ENCODE assay signal across 8 mouse cellular contexts in the genomic region with DNA sequence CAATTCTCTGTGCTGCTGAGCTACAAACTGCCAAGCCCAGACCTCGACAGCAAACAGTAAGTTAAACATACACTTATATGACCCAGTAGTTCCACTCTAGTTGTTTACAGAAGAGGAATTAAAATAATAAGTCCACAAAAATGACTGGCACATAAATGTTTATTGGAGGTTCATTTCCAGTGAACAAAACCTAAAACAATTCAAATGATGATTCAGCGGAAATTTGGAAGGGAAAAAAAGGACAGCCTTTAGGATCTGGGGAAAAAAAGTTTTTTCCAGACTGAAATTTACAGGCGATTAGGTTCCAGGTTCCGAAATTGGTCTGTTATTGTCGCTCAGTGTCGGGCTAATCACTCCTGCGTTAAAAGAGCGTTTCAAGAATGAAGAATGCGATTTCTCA. TPM values are rescaled to one million over a fixed set of nuclear protein-coding genes. Genes with fewer than 3 reads are reported as not detected.
DNase-seq lines count a peak whose midpoint lies in the region; ATAC-seq and TF ChIP-seq lines count a peak whose summit lies in the region.

No protein-coding gene starts in this region.

- TF ChIP-seq CTCF in liver, adult 2 months (IDR thresholded peaks at IDR 0.05; ENCODE audit: low read depth, low read length): no peak

- no peak for TF ChIP-seq POLR2A in liver, adult 2 months (IDR thresholded peaks at IDR 0.05; ENCODE audit: extremely low read depth, insufficient read depth, low read length)

- 0 out of 2 replicates have a peak overlapping the region, but pooled peaks have one; percentile 17 for H3K27ac ChIP-seq in liver, adult 2 months (replicated peaks; ENCODE audit: insufficient read depth, low read depth, low read length)
- no peak overlapping the region for H3K27ac ChIP-seq in embryonic facial prominence, embryonic 13.5 days
- peak overlapping the region; percentile 87; the same call in 1 of the 2 replicates for H3K27ac ChIP-seq in intestine, embryonic 16.5 days (ENCODE audit: low read length)
- no peak overlapping the region for H3K27ac ChIP-seq in neural tube, embryonic 12.5 days

- H3K79me2 ChIP-seq in liver, adult 2 months (ENCODE audit: control insufficient read depth, insufficient read depth, low read length): no peaks in the 10 kb centered on the region

- 4% methylated on average over 9 of the region's 9 CpGs for WGBS in liver, adult 2 months
- WGBS in embryonic facial prominence, embryonic 13.5 days: 17% methylated on average over 9 of the region's 9 CpGs
- WGBS in intestine, embryonic 16.5 days: 9% methylated on average over 9 of the region's 9 CpGs
- 19% methylated on average over 9 of the region's 9 CpGs for WGBS in neural tube, embryonic 12.5 days

- no peaks in the 10 kb centered on the region for H3K36me3 ChIP-seq in liver, adult 2 months (ENCODE audit: control insufficient read depth, insufficient read depth, low read length)
- H3K36me3 ChIP-seq in embryonic facial prominence, embryonic 13.5 days: no peaks in the 10 kb centered on the region
- no peaks in the 10 kb centered on the region for H3K36me3 ChIP-seq in intestine, embryonic 16.5 days (ENCODE audit: control insufficient read depth, insufficient read depth, low read length)
- no peaks in the 10 kb centered on the region for H3K36me3 ChIP-seq in neural tube, embryonic 12.5 days

- H3K4me2 ChIP-seq in embryonic facial prominence, embryonic 13.5 days: peak overlapping the region; percentile 92
- H3K4me2 ChIP-seq in intestine, embryonic 16.5 days (ENCODE audit: low read depth, low read length): peak overlapping the region; percentile 83
- peak overlapping the region; percentile 91 for H3K4me2 ChIP-seq in neural tube, embryonic 12.5 days (replicated peaks)

- H3K9ac ChIP-seq in liver, adult 2 months (ENCODE audit: low read depth, low read length): peak overlapping the region; percentile 74
- H3K9ac ChIP-seq in embryonic facial prominence, embryonic 13.5 days: peak overlapping the region; percentile 78
- peak overlapping the region; percentile 81 for H3K9ac ChIP-seq in intestine, embryonic 16.5 days (ENCODE audit: low read depth, low read length)
- H3K9ac ChIP-seq in neural tube, embryonic 12.5 days: no peak overlapping the region

- ATAC-seq in embryonic facial prominence, embryonic 13.5 days (ENCODE audit: insufficient number of reproducible peaks, insufficient read depth, low FRiP score, low TSS enrichment, low read depth): no peak
- ATAC-seq in intestine, embryonic 16.5 days: no peak; the same call in 1 of the 2 replicates
- no peak for ATAC-seq in neural tube, embryonic 12.5 days (ENCODE audit: low FRiP score, low read depth)

- no peaks in the 10 kb centered on the region for H3K9me3 ChIP-seq in embryonic facial prominence, embryonic 13.5 days
- H3K9me3 ChIP-seq in intestine, embryonic 16.5 days (ENCODE audit: control insufficient read depth, low read length): no peaks in the 10 kb centered on the region
- H3K9me3 ChIP-seq in neural tube, embryonic 12.5 days: no peaks in the 10 kb centered on the region

- H3K4me3 ChIP-seq in liver, adult 2 months (ENCODE audit: insufficient read depth, low read depth, low read length): peak overlapping the region; percentile 75
- H3K4me3 ChIP-seq in embryonic facial prominence, embryonic 13.5 days: peak overlapping the region; percentile 67
- peak overlapping the region; percentile 75 for H3K4me3 ChIP-seq in intestine, embryonic 16.5 days (ENCODE audit: low read length)
- peak overlapping the region; percentile 56; the same call in 1 of the 2 replicates for H3K4me3 ChIP-seq in neural tube, embryonic 12.5 days

- DNase-seq in liver, adult 2 months (ENCODE audit: extremely low read depth, low read depth, low spot score): peak; percentile 52
- DNase-seq in liver (no peak), adipocyte (ENCODE audit: low spot score) (no peak)
- DNase-seq in frontal cortex, adult 2 months (ENCODE audit: extremely low spot score in 1 of 2, low spot score in 1 of 2): no peak
- no peak for DNase-seq in spleen, postnatal 10 days (ENCODE audit: low spot score in 2 of 2)

- H3K27me3 ChIP-seq in liver, adult 2 months (ENCODE audit: control insufficient read depth, insufficient read depth, low read length): no peaks in the 10 kb centered on the region
- peaks cover 41% of the 10 kb centered on the region for H3K27me3 ChIP-seq in embryonic facial prominence, embryonic 13.5 days
- H3K27me3 ChIP-seq in intestine, embryonic 16.5 days (replicated peaks; ENCODE audit: control insufficient read depth, insufficient read depth, low read length): no peaks in the 10 kb centered on the region
- peaks cover 23% of the 10 kb centered on the region for H3K27me3 ChIP-seq in neural tube, embryonic 12.5 days (replicated peaks)

- H3K4me1 ChIP-seq in liver, adult 2 months (ENCODE audit: control insufficient read depth, insufficient read depth, low read length): peaks cover 4% of the 10 kb centered on the region; the same call in 1 of the 2 replicates
- H3K4me1 ChIP-seq in embryonic facial prominence, embryonic 13.5 days: peaks cover 12% of the 10 kb centered on the region; the same call in 1 of the 2 replicates
- peaks cover 8% of the 10 kb centered on the region for H3K4me1 ChIP-seq in intestine, embryonic 16.5 days (ENCODE audit: control insufficient read depth, insufficient read depth, low read length)
- H3K4me1 ChIP-seq in neural tube, embryonic 12.5 days: peaks cover 10% of the 10 kb centered on the region

RNA-seq across cellular contexts. Expression of a gene that starts 0.4 kb away (rescaled TPM):
- 3.3 and 3.8 TPM in 2 replicates for total RNA-seq in liver, adult 2 months (2014; rRNA removed)
- 6.4 and 9.5 TPM in 2 replicates for polyA plus RNA-seq in liver, adult 2 months (2012; rRNA removed)
- polyA plus RNA-seq in embryonic facial prominence, embryonic 13.5 days (2015; fragmentation: Nextera tagmentation; extraction: Ambion mirVana): 5.3 and 6.5 TPM in 2 replicates
- 9.3 and 10.0 TPM in 2 replicates for polyA plus RNA-seq in intestine, embryonic 16.5 days (2015; fragmentation: Nextera tagmentation; extraction: Ambion mirVana)
- polyA plus RNA-seq in neural tube, embryonic 12.5 days (2016; fragmentation: Nextera tagmentation; extraction: Ambion mirVana): 4.7 and 5.8 TPM in 2 replicates
- polyA plus RNA-seq in frontal cortex, adult 2 months (2012; rRNA removed): 23.4 and 28.6 TPM in 2 replicates

RNA-seq across cellular contexts. Expression of a gene that starts 6.7 kb away (rescaled TPM):
- total RNA-seq in liver, adult 2 months (2014; rRNA removed): not detected in 2 replicates
- polyA plus RNA-seq in liver, adult 2 months (2012; rRNA removed): not detected in 2 replicates
- not detected in 2 replicates for polyA plus RNA-seq in embryonic facial prominence, embryonic 13.5 days (2015; fragmentation: Nextera tagmentation; extraction: Ambion mirVana)
- not detected in 2 replicates for polyA plus RNA-seq in intestine, embryonic 16.5 days (2015; fragmentation: Nextera tagmentation; extraction: Ambion mirVana)
- not detected in 2 replicates for polyA plus RNA-seq in neural tube, embryonic 12.5 days (2016; fragmentation: Nextera tagmentation; extraction: Ambion mirVana)
- polyA plus RNA-seq in frontal cortex, adult 2 months (2012; rRNA removed): not detected in 2 replicates

RNA-seq across cellular contexts. Expression of a gene that starts 14.3 kb away (rescaled TPM):
- total RNA-seq in liver, adult 2 months (2014; rRNA removed): 291 and 298 TPM in 2 replicates
- 312 and 336 TPM in 2 replicates for polyA plus RNA-seq in liver, adult 2 months (2012; rRNA removed)
- 837 and 839 TPM in 2 replicates for polyA plus RNA-seq in embryonic facial prominence, embryonic 13.5 days (2015; fragmentation: Nextera tagmentation; extraction: Ambion mirVana)
- polyA plus RNA-seq in intestine, embryonic 16.5 days (2015; fragmentation: Nextera tagmentation; extraction: Ambion mirVana): 626 and 669 TPM in 2 replicates
- polyA plus RNA-seq in neural tube, embryonic 12.5 days (2016; fragmentation: Nextera tagmentation; extraction: Ambion mirVana): 779 and 832 TPM in 2 replicates
- polyA plus RNA-seq in frontal cortex, adult 2 months (2012; rRNA removed): 245 and 249 TPM in 2 replicates

RNA-seq across cellular contexts. Expression of a gene that starts 20.4 kb away (rescaled TPM):
- 74.9 and 91.6 TPM in 2 replicates for total RNA-seq in liver, adult 2 months (2014; rRNA removed)
- 276 and 320 TPM in 2 replicates for polyA plus RNA-seq in liver, adult 2 months (2012; rRNA removed)
- 0.45 TPM in 1 of 2 replicates, not detected in the other for polyA plus RNA-seq in embryonic facial prominence, embryonic 13.5 days (2015; fragmentation: Nextera tagmentation; extraction: Ambion mirVana)
- polyA plus RNA-seq in intestine, embryonic 16.5 days (2015; fragmentation: Nextera tagmentation; extraction: Ambion mirVana): 1.9 and 2.0 TPM in 2 replicates
- 0.22 and 0.42 TPM in 2 replicates for polyA plus RNA-seq in neural tube, embryonic 12.5 days (2016; fragmentation: Nextera tagmentation; extraction: Ambion mirVana)
- 0.13 TPM in 1 of 2 replicates, not detected in the other for polyA plus RNA-seq in frontal cortex, adult 2 months (2012; rRNA removed)

RNA-seq across cellular contexts. Expression of a gene that starts 23.3 kb away (rescaled TPM):
- 11.0 and 14.4 TPM in 2 replicates for total RNA-seq in liver, adult 2 months (2014; rRNA removed)
- 38.4 and 51.4 TPM in 2 replicates for polyA plus RNA-seq in liver, adult 2 months (2012; rRNA removed)
- polyA plus RNA-seq in embryonic facial prominence, embryonic 13.5 days (2015; fragmentation: Nextera tagmentation; extraction: Ambion mirVana): 14.6 and 16.5 TPM in 2 replicates
- polyA plus RNA-seq in intestine, embryonic 16.5 days (2015; fragmentation: Nextera tagmentation; extraction: Ambion mirVana): 9.3 and 10.6 TPM in 2 replicates
- 15.8 and 16.6 TPM in 2 replicates for polyA plus RNA-seq in neural tube, embryonic 12.5 days (2016; fragmentation: Nextera tagmentation; extraction: Ambion mirVana)
- polyA plus RNA-seq in frontal cortex, adult 2 months (2012; rRNA removed): 285 and 322 TPM in 2 replicates

Comparison
In these comparisons a context has a peak if more than half of its experiments do, and no peak if none do; other contexts are left out.
1. H3K27ac ChIP-seq: peak in liver, adult 2 months (single experiment) and intestine, embryonic 16.5 days (single experiment); none in embryonic facial prominence, embryonic 13.5 days (single experiment) and neural tube, embryonic 12.5 days (single experiment).
2. Peak in every context shown above with its lines, with median percentiles within 50 percentile points of each other: H3K4me3 ChIP-seq and H3K4me2 ChIP-seq.